Mouse (Mus musculus): ENCODE data around the gene Tmprss4. TPM values are rescaled to one million over a fixed set of nuclear protein-coding genes. Genes with fewer than 3 reads are reported as not detected.

Tmprss4 gene
- total RNA-seq, 2 experiments from 2014 or later, result not detected

DNA sequence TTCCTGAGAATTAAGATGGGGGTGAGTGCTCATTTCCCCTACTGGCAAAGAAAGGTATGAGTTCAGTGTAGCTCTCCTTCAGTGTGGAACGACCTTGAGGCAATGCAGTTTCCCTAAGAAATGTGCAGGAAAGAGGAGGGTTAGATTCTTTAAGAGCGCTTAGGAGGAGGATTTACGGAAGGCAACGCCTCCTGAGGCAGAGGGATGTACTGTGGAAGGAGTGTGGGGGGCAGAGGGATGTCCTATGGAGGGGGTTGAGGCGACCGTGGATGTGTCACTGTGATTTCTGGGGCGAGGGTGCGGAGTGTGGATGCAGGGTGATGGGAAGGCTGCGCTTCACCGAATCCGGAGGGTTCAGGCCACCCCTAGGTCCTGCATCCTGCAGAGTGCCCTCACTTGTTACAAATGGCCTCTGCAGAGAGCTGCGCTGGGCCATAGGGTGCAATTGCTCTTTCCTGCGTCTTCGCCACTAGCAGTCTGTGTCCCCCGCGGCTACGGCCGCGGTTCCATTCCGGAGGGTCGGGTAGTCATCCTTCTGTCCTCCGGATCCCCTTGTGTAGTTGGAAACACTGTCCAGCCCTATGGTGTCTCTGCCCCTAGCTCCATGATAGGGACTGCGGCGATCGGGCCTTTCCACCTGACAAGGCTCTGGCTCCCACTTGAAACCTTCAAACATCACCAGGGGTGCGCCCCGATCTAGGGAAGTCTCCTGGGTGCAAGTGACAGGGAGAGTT is 58.2 kb downstream of the Tmprss4 start:
- no peak for ATAC-seq (replicated peaks; ENCODE audit: low FRiP score, low TSS enrichment, poor library complexity, severe bottlenecking)

- no peak for ATAC-seq (replicated peaks; ENCODE audit: low FRiP score, low TSS enrichment, poor library complexity, severe bottlenecking)
Measured at GRCm38 (mm10) chr9:45142686-45143085, 61.2 kb downstream of the Tmprss4 start.

GRCm38 (mm10) chr9:45140945-45141344 is 62.9 kb downstream of the Tmprss4 start:
- no peak for ATAC-seq (replicated peaks; ENCODE audit: low FRiP score, low TSS enrichment, poor library complexity, severe bottlenecking)

- ATAC-seq (replicated peaks; ENCODE audit: low FRiP score, low TSS enrichment, poor library complexity, severe bottlenecking), result no peak
Measured at GRCm38 (mm10) chr9:45139082-45139481, 64.8 kb downstream of the Tmprss4 start.

DNA sequence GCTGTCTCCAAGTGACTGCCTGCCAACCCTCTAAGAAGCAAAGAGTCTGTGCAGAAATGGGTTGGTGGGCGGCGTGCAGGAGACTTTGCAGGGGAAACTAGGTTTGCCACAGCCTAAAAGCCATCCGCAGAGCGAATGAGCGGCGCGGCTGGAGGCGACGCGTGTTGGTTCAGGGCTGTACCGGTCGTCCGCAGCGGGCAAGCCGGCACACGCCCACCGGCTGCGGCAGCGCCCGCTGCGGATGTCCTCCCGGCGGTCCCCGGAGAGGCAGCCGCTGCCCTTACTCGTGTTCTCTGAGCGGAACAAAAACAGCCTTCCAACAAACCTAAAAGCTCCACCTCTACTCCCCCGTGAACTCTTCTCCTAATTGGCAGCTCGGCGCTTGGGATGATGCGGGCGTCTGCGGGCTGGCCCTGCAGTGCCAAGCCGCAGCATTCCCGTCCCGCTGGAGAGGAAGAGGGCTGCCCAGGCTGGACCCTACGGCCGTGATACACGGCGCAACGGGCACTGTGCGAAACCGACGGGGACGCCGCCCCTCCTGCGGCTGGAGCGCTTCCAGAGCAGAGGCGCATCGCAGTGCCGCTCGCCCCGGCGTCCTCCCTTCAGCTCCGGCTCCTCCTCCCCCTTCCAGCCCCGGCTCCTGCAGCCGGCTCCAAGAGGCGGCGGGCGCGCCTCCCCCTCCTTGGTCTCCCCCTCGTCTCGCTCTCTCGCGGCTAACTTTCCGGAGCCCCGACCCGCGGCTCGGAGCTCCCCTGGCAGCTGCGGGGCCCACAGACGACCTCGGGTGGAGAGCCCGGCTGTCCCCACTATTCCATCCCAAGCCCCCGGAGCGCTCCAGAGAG is 65.5 kb downstream of the Tmprss4 start, which contains the start of gene Scn4b:
Gene Scn4b, plus strand, starts transcription at position 205 of the 842 bp plus-strand sequence.
- no peak for ATAC-seq (replicated peaks; ENCODE audit: low FRiP score, low TSS enrichment, poor library complexity, severe bottlenecking)

- no peak for ATAC-seq (replicated peaks; ENCODE audit: low FRiP score, low TSS enrichment, poor library complexity, severe bottlenecking)
Measured at GRCm38 (mm10) chr9:45136442-45137169, 67.3 kb downstream of the Tmprss4 start.

GRCm38 (mm10) chr9:45133484-45134310 is 70.2 kb downstream of the Tmprss4 start:
- ATAC-seq (replicated peaks; ENCODE audit: low FRiP score, low TSS enrichment, poor library complexity, severe bottlenecking), result 0 out of 2 replicates have a peak, but pooled peaks have one; percentile 43

DNA sequence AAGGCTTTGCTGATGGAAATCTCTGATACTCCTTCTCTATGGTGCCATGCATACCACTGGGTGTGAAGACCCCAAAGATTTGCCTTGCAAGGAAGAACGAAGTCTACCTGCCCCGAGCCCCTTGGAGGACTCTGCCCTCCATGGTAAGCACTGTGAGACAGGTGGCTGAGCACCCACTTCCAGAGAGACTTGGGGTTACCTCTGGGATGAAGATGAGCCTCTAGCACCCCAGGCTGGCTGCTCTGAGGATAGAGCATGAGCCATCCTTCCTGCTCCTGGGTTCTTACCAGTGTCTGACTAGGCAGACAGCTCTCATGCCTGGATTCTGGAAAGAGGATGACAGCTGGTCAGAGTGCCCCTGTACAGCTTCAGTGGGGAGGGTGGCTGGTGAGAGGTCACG is 73.8 kb downstream of the Tmprss4 start:
- no peak for ATAC-seq (replicated peaks; ENCODE audit: low FRiP score, low TSS enrichment, poor library complexity, severe bottlenecking)

GRCm38 (mm10) chr9:45126941-45127340 is 77.0 kb downstream of the Tmprss4 start:
- no peak for ATAC-seq (replicated peaks; ENCODE audit: low FRiP score, low TSS enrichment, poor library complexity, severe bottlenecking)

GRCm38 (mm10) chr9:45125211-45125610 is 78.7 kb downstream of the Tmprss4 start:
- no peak for ATAC-seq (replicated peaks; ENCODE audit: low FRiP score, low TSS enrichment, poor library complexity, severe bottlenecking)

Other genes with a start within 250 kb of the Tmprss4 start
- gene Ube4a, start 238.5 kb downstream of the Tmprss4 start, total RNA-seq (2014; fragmentation: Nextera tagmentation), result 58.0 and 64.3 TPM in 2 replicates
- 40.6 and 50.2 TPM in 2 replicates for gene Ube4a, start 238.5 kb downstream of the Tmprss4 start, total RNA-seq (2017)
- 2.3 and 17.7 TPM in 2 replicates for gene Cd3g, start 223.7 kb downstream of the Tmprss4 start, total RNA-seq (2014; fragmentation: Nextera tagmentation)
- 2.6 and 14.6 TPM in 2 replicates for gene Cd3g, start 223.7 kb downstream of the Tmprss4 start, total RNA-seq (2017)
- 5.5 and 24.0 TPM in 2 replicates for gene Cd3d, start 222.3 kb downstream of the Tmprss4 start, total RNA-seq (2014; fragmentation: Nextera tagmentation)
- gene Cd3d, start 222.3 kb downstream of the Tmprss4 start, total RNA-seq (2017), result not detected in 2 replicates
- gene Cd3e, start 194.5 kb downstream of the Tmprss4 start, total RNA-seq (2014; fragmentation: Nextera tagmentation), result 10.5 and 20.5 TPM in 2 replicates
- gene Cd3e, start 194.5 kb downstream of the Tmprss4 start, total RNA-seq (2017), result not detected in 2 replicates
- 0.77 TPM in 1 of 2 replicates, not detected in the other for gene Mpzl2, start 164.3 kb downstream of the Tmprss4 start, total RNA-seq (2014; fragmentation: Nextera tagmentation)
- gene Mpzl2, start 164.3 kb downstream of the Tmprss4 start, total RNA-seq (2017), result not detected in 2 replicates
- gene Mpzl3, start 148.9 kb downstream of the Tmprss4 start, total RNA-seq (2014; fragmentation: Nextera tagmentation), result not detected in 2 replicates
- 0.65 TPM in 1 of 2 replicates, not detected in the other for gene Mpzl3, start 148.9 kb downstream of the Tmprss4 start, total RNA-seq (2017)
- 0.79 and 0.81 TPM in 2 replicates for gene Jaml, start 124.9 kb downstream of the Tmprss4 start, total RNA-seq (2014; fragmentation: Nextera tagmentation)
- gene Jaml, start 124.9 kb downstream of the Tmprss4 start, total RNA-seq (2017), result 0.61 and 0.94 TPM in 2 replicates
- not detected in 2 replicates for gene Scn2b, start 86.3 kb downstream of the Tmprss4 start, total RNA-seq (2014; fragmentation: Nextera tagmentation)
- not detected in 2 replicates for gene Scn2b, start 86.3 kb downstream of the Tmprss4 start, total RNA-seq (2017)
- 0.22 and 1.2 TPM in 2 replicates for gene Scn4b, start 65.7 kb downstream of the Tmprss4 start, total RNA-seq (2014; fragmentation: Nextera tagmentation)
- gene Scn4b, start 65.7 kb downstream of the Tmprss4 start, total RNA-seq (2017), result 1.1 TPM in 1 of 2 replicates, not detected in the other
- gene BC049352, start 22.1 kb downstream of the Tmprss4 start, total RNA-seq (2014; fragmentation: Nextera tagmentation), result not detected in 2 replicates
- not detected in 2 replicates for gene BC049352, start 22.1 kb downstream of the Tmprss4 start, total RNA-seq (2017)
- 0.12 and 2.7 TPM in 2 replicates for gene Il10ra, start 65.1 kb upstream of the Tmprss4 start, total RNA-seq (2014; fragmentation: Nextera tagmentation)
- 0.30 and 1.4 TPM in 2 replicates for gene Il10ra, start 65.1 kb upstream of the Tmprss4 start, total RNA-seq (2017)
- not detected in 2 replicates for gene Tmprss13, start 115.0 kb upstream of the Tmprss4 start, total RNA-seq (2014; fragmentation: Nextera tagmentation)
- not detected in 2 replicates for gene Tmprss13, start 115.0 kb upstream of the Tmprss4 start, total RNA-seq (2017)
- gene Fxyd6, start 166.1 kb upstream of the Tmprss4 start, total RNA-seq (2014; fragmentation: Nextera tagmentation), result 0.87 and 1.5 TPM in 2 replicates
- gene Fxyd6, start 166.1 kb upstream of the Tmprss4 start, total RNA-seq (2017), result not detected in 2 replicates
- not detected in 2 replicates for gene Fxyd2, start 195.6 kb upstream of the Tmprss4 start, total RNA-seq (2014; fragmentation: Nextera tagmentation)
- gene Fxyd2, start 195.6 kb upstream of the Tmprss4 start, total RNA-seq (2017), result not detected in 2 replicates
- gene Dscaml1, start 222.5 kb upstream of the Tmprss4 start, total RNA-seq (2014; fragmentation: Nextera tagmentation), result not detected in 2 replicates
- gene Dscaml1, start 222.5 kb upstream of the Tmprss4 start, total RNA-seq (2017), result not detected in 2 replicates

Measured in megakaryocyte-erythroid progenitor cell, adult 5-6 weeks (primary cell).